Mouse (Mus musculus): Measurements from ENCODE around the gene Tex10.

Tex10 gene

DNA sequence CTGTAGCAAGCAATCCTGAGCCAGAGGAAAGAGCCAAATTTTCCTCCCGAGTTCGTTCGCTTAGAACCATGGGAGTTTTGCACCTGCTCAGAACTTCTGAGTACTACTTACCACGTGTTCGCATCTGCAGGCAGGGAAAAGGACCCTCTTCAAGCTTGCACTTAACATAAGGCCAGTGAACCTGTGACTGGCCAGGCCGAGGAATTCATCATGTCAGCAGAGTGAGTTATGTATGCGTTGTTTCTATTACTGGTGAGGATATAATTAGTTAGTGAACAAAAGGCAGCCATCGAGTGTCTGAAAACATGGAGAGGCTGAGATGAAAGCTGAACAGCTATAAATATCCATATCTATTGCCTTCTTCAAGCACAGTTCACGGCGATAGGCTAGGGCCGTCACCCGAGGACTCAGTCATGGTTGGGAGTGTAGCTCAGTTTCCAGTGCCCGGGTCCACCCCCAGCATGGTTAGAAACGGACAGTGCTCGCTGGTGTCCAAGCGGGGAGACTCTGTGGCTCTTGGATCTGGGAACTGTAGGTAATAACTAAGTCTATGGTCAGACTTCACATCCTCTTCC is 70.1 kb downstream of the Tex10 start:
- DNase-seq (ENCODE audit: low spot score), result no peak

- DNase-seq (ENCODE audit: low spot score), result no peak
Measured at GRCm38 (mm10) chr4:48396949-48397348, 76.3 kb downstream of the Tex10 start.

- DNase-seq (ENCODE audit: low spot score), result no peak
Measured at GRCm38 (mm10) chr4:48382506-48382905, 90.8 kb downstream of the Tex10 start.

DNA sequence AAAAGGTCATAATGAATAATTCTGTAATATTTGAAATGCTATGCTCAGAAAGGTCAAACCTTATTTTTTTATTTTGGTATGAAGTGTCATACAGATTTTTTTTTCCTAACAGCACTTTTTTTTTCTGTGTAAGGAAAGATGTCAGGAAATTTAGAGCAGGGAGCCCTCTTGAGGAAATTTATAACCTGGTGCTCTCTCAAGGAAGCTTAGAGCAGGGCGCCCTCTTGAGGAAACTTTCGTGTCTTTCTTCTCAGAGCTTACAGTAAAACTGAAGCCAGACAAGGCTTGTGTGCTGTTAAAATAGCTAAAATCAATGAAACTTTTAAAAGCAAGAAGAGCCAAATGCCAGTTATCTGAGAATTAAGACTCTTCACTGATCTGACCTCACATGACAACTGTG is 92.3 kb downstream of the Tex10 start:
- DNase-seq (ENCODE audit: low spot score), result peak; percentile 93
